Mouse (Mus musculus): ENCODE measurements around the gene Plod1.

DNA sequence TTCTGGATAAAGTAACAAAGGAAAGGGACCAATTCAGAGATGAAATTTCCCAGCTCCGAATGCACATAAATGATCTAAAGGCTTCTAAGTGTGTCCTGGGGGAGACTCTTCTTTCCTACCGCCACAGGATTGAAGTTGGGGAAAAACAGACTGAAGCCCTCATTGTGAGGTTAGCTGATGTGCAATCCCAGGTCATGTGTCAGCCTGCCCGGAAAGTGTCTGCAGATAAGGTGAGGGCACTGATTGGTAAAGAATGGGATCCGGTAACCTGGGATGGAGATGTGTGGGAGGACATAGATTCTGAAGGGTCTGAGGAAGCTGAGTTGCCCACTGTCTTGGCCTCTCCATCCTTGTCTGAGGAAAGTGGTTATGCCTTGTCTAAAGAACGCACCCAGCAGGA lies 67.3 kb downstream of the Plod1 start:
- TF ChIP-seq CTCF (IDR thresholded peaks at IDR 0.05; ENCODE audit: borderline replicate concordance, insufficient read depth, low read depth, low read length) (no peak), POLR2A (IDR thresholded peaks at IDR 0.05; ENCODE audit: borderline replicate concordance, insufficient read depth, low read length) (no peak)
